In the genomic region with DNA sequence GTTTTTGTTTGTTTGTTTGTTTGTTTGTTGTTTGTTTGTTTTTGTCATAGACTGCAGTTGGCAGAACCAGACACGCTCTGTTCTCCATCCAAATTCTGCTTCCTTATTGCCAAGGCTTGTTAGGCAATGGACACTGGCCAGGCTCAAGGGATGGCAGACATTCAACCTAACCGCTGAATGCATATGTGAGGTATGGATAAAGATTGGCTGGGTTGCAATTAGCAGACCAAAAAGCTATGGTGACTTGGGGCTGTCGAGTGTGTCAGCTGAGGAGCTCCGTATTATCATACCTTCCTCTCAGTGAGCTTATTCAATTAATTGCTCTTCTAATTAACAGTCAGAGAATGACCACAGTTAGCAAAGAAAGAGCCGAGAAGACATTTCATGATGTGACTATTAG, we compare ENCODE assay signal across 14 mouse cellular contexts.
"Had no signal": no experiment of that assay in that cellular context is flagged by ENCODE, and none has a peak within 500 bp of the region (broad histone marks: within the 10 kb centered on the region; RNA-seq: fewer than 3 reads in every experiment).

No protein-coding gene starts in this region.

- H3K9me3 ChIP-seq: limb, embryonic 10.5 days; liver, embryonic 15.5 days; neural tube, embryonic 12.5 days had no signal

- H3K4me3 ChIP-seq: layer of hippocampus, adult 2 months; limb, embryonic 10.5 days; liver, embryonic 15.5 days; neural tube, embryonic 12.5 days had no signal

- H3K4me2 ChIP-seq: liver, embryonic 11.5 days; liver, embryonic 15.5 days; neural tube, embryonic 12.5 days had no signal

- ATAC-seq: lung, postnatal 0 days had no signal

- H3K9ac ChIP-seq: liver, embryonic 15.5 days; neural tube, embryonic 12.5 days had no signal

- H3K27ac ChIP-seq: kidney, postnatal 0 days; layer of hippocampus, adult 2 months; limb, embryonic 10.5 days; liver, embryonic 15.5 days; neural tube, embryonic 12.5 days had no signal

- H3K36me3 ChIP-seq: limb, embryonic 10.5 days; liver, embryonic 15.5 days; neural tube, embryonic 12.5 days had no signal

- H3K4me1 ChIP-seq: limb, embryonic 10.5 days; liver, embryonic 15.5 days; neural tube, embryonic 12.5 days had no signal

- H3K27me3 ChIP-seq: liver, embryonic 15.5 days; neural tube, embryonic 12.5 days had no signal

- DNase-seq: kidney, adult 9 months; kidney, postnatal 36 days; lung, adult 2 months; lung, postnatal 36 days; spleen, adult 18-20 months; thymus, adult 18-20 months; thymus, postnatal 14 days had no signal
